Mouse (Mus musculus) myocyte (in vitro differentiated cells): ENCODE results near the gene Alkbh6.

Source experiments
- MAX ChIP-seq: IDR thresholded peaks from one replicate; pipeline ENCODE4 v1.6.1; 2011; ENCODE audit warnings: low read depth, mild to moderate bottlenecking, control low read depth
- MYOG ChIP-seq, 3 experiments: IDR thresholded peaks; one replicate each; pipeline ENCODE4 v1.6.1; 2011; ENCODE audit warnings: control low read depth in 2 of 3, low read depth in 2 of 3, mild to moderate bottlenecking in 2 of 3; ENCODE audit not compliant: insufficient read length in 2 of 3, control insufficient read depth in 1 of 3, insufficient read depth in 1 of 3
- POLR2A ChIP-seq: IDR thresholded peaks from one replicate; pipeline ENCODE4 v1.6.1; 2011; ENCODE audit warnings: low read depth, mild to moderate bottlenecking, control low read depth, moderate library complexity; ENCODE audit not compliant: insufficient read length
- TCF12 ChIP-seq: IDR thresholded peaks from one replicate; pipeline ENCODE4 v1.6.1; 2011; ENCODE audit warnings: mild to moderate bottlenecking, control low read depth; ENCODE audit not compliant: poor library complexity, insufficient read depth, severe bottlenecking
- TCF3 ChIP-seq: IDR thresholded peaks from one replicate; pipeline ENCODE4 v1.6.1; 2011; ENCODE audit warnings: low read depth, control low read depth; ENCODE audit not compliant: insufficient read length

- TF ChIP-seq POLR2A (no peak), TCF12 (no peak), MYOG (IDR thresholded peaks at IDR 0.05; ENCODE audit: control insufficient read depth in 1 of 3, insufficient read depth in 1 of 3, insufficient read length in 2 of 3, low read depth in 2 of 3) (no peak), TCF3 (no peak), MAX (no peak)
Measured at GRCm38 (mm10) chr7:30306083-30306779, 2.3 kb upstream of the Alkbh6 start.
